Mouse (Mus musculus) thymus, postnatal 36 days (tissue): ENCODE data around the gene Atat1.
A peak's percentile ranks its signal among the peaks of the same experiment; 100 is the strongest.

ENCODE experiments used
- DNase-seq, 2 experiments: peaks; one replicate each; pipeline ENCODE4 v3.0.0; 2022; ENCODE audit warnings: mixed read lengths in 2 of 2

Atat1 gene

DNA sequence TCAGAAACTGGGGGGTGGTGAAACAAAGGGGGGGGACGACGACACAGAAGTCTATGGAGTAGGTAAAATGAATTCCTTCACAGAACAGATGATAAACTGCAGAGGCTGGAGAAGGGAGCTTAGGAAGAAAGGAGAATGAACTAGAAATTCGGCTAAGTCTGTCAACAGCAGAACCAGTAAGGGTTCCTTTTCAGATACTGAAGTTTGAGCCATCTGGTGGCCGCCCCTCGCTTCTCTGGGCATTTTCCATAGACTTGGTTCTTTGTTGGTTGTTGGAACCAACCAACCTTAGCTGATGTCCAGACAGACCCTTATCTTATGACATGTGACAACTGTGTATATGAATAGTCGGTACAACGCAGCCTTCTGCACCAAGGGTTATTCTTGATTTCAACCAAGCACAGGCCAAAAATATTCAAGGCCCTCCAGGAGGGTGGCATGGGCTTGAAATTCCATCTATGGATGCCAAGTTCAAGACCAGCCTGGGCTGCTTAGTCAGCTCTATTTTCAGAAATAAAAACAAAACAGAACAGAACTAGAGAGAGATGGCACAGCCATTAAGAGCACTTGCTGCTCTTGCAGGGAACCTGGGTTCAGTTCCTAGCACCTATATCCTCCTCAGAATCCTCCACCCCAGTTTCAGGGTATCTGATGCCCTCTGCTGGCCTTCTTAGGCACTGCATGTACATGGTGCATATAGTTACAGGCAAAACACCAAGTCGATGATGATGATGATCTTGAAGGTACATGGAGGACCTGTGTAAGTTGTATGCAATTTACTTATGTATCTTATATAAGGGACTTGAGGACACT is 38.8 kb downstream of the Atat1 start:
- DNase-seq: peak; percentile 52 to 54

DNA sequence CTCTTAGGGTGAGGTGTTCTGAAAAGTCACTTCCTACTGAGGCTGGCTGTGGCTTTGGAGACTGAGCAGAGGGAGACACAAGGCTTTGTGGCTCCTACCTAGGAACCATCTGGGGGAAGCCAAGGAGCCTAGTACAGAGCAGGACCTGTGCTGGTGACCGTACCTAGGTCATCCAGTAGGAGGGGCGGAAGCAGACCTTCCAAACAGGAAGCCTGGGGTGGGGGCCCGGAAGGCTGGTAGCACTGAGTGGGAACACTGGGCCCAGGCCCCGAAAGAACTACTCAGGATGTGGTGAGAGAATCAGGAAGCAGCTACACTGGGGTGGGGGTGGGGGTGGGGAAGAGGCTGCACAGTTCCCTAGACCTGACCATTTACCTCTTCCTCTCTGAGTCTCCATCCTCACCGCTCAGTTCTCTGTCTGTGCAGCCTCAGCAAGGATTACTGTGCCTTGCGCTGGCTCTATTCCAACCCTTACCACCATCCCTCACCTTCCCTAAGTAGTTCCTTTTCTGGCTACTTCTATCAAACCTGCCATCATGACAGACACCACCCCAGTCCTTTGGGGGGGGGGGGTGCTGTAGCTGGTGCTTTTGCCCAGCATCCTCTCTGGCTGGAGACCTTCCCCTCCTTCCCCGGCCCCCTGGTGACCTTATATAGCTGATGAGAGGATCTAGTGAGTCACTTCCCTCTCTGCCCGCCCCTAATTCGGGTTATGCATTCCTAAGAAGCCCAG is 39.6 kb downstream of the Atat1 start:
- DNase-seq: peak; percentile 86 to 92

DNA sequence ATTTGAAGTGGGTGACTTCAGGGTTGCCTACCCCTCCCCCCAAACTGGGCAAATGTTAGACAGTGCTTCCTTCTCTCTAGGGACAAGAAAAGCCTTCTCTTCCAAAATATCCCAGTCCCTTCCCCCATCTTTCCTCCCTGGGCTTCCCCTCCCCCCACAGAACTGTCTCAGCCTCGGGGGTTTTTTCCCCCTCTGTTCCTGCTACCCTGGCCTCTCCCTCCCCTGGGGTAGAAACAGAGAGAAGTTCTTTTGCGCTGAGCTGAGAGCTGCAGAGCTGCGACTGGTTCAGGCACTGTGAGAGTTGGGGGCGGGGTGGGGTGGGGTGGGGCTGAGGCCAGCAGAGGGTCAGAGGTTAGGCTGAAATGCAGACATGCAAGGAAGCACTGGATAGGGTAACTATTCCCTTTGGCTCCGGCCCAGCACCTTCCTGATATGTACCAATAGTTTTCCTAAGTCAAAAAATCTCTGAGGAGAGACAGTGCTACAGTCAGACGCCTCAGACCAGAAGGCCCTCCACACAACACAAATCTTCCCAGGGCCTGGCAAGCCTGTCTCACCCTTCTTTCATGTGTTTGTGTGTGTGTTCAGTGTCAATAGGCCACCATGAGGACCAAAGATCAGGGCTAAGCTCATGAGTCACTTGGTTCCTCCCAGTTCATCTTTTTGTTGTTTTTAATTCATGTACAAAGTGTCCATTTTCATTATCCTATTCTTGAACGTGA is 40.4 kb downstream of the Atat1 start:
- DNase-seq: peak; percentile 60 to 63

DNA sequence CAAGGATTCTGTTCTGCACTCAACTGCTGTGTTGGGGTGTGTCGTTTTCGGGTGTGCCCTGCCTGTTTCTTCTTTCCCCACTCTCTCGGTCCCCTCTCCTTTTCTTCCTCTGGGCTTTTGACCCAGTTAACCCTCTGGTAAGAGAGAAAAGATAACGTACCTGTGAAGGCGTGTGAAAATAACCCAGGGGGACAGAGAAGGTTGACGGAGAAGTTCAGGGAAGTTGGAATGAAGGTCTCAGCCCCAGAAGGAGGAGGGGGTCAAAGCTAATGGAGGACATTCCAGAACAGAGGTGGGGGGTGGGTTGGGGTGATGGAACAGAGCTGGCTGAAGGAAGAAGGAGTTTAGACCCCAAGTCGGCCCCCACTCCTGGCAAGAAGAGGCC is 40.9 kb downstream of the Atat1 start:
- DNase-seq: no peak

DNA sequence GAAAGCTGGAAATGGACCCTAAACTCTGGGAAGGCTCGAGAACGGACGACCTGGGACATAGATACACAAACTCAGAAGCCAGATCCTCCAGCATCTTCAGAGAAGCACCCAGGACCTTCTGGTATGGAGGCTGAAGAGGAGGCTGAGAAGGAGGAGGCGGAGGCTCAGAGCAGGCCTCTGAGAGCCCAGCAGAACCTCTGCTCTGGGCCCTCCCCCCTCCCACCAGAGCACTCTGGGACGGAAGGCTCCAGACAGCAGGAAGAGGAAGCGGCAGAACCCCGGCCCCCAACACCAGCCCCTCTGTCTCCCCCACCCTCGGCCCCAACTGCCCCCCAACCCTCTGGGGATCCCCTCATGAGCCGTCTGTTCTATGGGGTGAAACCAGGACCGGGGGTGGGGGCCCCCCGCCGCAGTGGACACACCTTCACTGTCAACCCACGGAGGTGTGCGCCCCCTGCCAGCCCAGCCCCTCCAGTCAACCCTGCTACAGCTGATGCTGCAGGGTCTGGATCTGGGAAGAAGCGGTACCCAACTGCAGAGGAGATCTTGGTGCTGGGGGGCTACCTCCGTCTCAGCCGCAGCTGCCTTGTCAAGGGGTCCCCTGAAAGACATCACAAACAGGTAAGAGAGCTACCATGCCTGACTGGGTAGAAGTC is 41.6 kb downstream of the Atat1 start:
- DNase-seq: peak; percentile 66 to 78

DNA sequence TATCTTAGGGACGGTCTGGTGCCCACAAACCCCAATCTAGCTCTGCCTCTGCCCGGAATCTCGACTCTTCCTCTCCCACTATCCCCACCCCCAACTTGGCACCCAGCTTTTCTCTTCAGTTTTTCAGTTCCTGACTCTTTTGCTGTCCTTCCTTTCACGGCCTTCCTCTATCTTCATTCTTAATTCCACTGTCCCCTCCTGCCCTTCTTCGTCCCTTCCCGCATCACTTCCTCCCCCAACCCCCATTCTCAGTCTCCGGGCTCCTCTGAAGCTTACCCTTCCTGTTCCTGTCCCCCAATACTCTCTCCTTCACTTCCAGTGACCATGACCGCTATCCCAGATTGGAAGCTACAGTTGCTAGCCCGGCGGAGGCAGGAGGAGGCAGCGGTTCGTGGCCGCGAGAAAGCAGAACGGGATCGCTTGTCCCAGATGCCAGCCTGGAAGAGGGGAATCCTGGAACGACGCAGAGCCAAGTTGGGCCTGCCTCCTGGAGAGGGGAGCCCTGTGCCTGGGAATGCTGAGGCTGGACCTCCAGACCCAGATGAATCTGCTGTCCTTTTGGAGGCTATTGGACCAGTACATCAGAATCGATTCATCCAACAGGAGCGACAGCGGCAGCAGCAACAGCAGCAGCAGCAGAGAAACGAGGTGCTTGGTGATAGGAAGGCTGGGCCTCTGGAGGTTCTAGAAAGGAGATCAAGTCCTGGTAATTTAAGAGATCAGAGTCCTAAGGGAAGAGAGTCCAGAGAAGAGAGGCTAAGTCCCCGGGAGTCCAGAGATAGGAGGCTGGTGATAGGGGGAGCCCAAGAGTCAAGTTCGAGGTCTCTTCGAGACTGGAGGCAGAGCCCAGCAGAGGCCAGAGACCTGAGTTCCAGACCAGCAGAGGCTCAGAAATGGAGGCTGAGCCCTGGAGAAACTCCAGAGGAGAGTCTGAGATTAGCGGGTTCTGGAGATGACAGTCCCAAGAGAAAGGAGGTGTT is 42.7 kb downstream of the Atat1 start:
- peak; percentile 63 to 64 for DNase-seq

DNA sequence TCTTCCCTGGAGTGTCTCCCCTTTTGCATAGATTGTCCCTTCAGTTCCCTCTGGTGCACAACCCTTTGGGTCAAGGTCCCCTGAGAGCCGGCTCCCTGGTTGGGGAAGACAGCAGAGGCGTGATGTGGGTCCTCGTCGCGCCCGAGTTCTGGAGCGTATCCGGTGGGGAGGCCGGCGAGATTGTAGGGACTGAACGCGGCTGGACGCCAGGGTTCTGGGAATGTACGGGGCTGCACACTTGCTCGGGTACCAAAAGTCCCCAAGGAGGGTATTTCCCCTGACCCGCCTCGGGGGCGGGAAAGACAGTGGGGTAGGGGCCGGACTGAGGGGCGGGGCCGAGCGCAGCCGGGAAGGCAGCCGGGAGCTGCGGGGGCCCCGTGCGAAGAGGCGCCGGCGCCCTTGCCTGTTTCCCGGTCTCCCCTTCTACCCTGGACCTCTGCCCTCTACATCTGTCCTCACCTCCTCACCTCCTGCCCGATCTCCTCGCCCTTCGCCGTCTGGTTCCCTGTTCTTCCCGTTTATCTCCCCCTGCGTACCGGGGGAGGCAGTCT is 43.5 kb downstream of the Atat1 start:
- DNase-seq: peak; percentile 67 to 71

DNA sequence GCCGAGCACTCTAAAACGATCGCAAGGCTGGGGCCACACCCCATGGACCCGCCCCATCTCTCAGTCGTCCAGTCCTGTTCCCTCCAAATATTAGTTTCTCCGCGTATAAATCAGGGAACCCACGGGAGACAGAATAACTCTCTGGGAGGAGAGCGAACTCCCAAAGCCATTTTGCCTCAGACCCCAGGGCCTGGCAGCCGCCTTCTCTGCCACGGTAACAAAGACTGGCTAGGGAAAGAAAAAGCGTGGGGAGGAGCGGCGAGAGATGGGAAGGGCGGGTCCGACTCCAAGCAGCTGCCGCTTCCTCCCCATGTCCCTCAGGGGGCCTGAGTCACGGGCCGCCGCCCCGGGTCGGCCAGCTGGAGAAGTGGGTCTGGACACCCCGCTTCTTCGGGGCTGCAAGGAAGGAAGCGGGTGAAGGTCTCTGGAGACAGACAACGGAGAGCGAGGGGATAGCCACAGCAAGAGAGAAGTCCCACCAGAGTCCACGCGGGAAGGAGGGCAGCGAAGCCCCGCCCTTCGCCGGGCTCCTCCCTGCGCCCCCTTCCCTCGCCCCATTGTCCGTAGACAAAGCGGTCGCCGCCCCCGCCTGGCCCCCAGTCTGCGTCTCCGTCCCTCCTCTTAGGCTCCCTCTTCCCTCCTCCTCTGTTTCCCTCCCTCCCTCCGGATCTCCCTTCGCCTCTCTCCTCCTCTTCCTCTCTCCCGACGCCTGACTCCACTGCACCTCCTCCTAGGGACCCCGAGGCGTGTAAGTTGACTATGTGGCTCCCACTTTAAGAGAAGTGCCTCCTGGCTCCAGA is 44.2 kb downstream of the Atat1 start, which contains the start of gene Ppp1r18:
Ppp1r18 (plus strand) TSS at position 113 of the 800 bp plus-strand sequence.
- peak; percentile 57 to 66 for DNase-seq

DNA sequence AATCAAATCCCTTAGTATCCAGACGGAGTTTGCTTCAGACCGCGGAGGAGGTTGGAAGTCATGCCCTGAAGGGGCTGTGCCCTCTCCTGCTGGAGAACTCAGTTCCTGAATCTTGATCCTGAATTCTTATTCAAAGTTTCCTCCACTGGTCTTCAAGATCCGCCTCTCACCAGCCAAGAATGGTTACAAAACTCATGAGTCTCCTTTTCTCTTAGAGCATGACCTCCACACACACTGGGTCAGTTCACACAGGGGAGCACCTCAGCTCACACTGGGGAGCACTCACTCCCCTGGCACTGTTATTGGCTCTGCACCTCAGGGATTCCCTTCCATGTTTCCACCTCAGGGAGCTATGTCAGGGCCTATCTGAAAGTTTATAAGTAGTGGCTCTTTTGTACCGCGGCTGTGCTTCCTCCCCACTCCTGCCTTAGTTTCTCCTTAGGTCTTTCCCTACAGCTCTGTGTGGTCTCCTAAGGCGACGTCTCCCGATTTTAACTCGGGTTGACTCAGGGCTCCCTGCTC is 45.0 kb downstream of the Atat1 start:
- DNase-seq: no peak

DNA sequence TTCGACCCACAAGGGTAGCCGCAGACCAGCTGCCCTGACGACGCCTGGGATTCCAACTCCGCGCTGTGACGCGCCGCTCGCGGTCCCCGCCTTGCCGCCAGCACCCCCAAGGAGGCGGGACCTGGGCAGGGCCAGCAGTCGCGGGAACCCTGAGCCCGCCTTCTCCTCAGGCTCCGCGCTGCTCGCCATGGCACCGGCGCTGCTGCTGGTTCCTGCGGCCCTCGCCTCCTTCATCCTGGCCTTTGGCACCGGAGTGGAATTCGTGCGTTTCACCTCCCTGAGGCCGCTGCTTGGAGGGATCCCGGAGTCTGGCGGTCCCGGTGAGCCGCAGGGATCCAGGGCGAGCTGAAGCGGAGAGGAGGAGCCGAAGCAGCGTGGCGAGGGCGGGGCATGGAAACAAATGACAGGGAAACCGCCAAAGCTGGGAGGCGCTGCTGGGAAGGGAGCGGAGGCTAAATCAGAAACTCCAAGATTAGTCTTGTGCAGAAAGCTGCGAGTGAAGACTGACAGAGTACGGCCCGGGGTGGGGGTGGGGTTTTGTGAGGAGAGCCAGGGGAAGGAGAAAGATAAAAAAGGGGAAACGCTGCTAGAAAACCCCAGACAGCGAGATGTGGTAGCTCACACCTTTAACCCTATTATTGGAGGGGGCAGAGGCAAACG is 48.5 kb downstream of the Atat1 start, which contains the start of gene Nrm:
Nrm (plus strand) TSS at position 121 of the 660 bp plus-strand sequence.
- DNase-seq: peak; percentile 86 to 87

DNA sequence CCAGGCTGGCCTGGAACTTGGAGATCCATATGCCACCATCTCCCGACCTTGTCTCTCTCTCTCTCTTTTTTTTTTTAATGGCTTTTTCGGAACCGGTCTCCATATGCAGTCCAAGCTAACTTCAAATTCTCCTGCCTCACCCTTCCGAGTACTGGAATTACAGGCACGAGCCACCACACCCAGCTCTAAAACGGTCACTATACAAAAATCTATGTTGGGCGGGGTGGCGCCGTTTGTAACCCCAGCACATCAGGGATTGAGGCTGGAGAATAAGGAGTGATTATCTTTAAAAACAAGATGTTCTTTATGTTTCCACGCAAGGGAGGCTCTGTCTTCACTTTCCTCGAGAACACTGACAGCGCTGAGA is 49.1 kb downstream of the Atat1 start:
- no peak for DNase-seq

DNA sequence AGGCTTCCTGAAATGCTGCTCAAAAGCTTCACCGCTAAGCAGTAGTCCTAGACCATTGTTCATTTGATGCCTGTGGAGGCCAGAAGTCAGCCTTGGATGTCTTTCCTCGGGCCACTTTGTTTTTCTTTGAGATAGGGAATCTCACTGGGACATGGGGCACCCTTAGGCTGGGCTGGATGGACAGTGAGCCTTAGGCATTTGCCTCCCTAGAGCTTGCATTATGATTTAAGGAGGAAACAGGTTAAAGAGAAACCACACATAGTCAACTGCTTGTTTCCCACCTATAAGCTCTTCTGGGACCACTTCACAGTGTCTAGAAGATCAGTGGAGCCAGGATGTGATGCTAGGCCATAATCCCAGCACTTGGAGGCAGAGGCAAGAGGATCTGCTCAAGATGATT is 50.0 kb downstream of the Atat1 start:
- no peak for DNase-seq

DNA sequence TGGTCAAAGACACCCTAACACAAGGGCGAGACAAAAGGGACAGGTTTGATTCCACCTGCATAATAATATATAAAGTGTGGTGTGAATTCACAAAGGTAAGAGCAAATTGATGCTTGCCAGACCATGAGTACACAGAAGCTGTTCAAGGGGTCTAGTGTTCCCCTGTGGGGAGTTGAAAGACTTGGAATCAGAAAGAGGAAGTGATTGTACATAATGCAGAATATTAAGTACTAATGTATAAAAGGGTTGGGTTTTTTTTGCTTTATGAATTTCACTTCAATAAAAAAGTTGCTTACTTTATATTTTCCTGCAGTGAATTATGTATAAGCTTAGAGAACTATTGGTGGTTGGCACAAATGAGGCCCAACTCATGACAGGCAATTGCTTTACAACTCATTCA is 50.5 kb downstream of the Atat1 start:
- no peak for DNase-seq

DNA sequence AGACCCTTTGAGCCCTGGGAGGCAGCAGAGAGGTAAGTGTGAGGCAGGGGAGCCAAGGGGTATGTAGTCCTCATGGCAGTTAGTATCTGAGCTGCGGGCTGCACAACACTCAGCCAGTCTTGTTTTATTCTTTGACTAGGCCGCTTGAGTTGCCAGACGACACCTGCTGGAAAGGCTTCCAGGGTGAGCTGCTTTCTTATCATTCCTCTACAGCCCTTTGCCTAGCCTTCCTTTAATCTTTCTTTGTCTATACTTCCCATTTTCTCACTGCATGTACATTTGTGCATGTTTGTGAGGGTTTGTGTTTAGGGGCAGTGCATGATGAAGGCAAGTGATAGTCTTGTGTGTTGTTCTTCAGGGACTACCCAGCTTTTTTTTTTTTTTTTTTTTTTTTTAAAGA is 58.9 kb downstream of the Atat1 start:
- no peak for DNase-seq

DNA sequence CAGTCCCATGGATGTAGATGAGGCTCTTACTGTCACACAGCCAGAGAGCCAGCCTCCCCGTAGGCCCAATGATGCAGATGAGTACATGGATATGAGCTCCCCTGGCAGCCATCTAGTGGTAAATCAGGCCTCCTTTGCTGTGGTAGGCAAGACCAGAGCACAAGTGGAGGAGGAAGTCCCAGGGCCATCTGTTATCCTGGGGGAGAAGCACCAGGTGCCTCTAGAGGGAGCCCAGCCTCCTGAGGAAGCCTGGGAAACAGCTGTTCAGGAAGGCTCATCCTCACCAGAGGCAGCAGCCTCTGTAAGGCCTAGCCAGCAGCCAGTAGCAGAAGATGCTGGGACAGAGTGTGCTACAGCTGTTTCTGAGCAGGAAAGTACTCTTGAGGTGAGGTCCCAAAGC is 61.8 kb downstream of the Atat1 start:
- DNase-seq: no peak
